Mouse (Mus musculus) splenic B cell, adult 2 months (primary cell): ENCODE results near the gene Rfx3.

Experiments used
- DNase-seq: peaks from one replicate; pipeline ENCODE4 v3.0.0-alpha.2; 2011; ENCODE audit warnings: low read depth, low spot score
- H3K27me3 ChIP-seq: 2 replicates; pipeline ENCODE4 v1.6.1; 2012; ENCODE audit warnings: mild to moderate bottlenecking, low read length, moderate library complexity, mixed read lengths; ENCODE audit not compliant: control insufficient read depth, poor library complexity, insufficient read depth, severe bottlenecking
- H3K36me3 ChIP-seq: 2 replicates; pipeline ENCODE4 v1.6.1; 2012; ENCODE audit warnings: mild to moderate bottlenecking, low read length, moderate library complexity, mixed read lengths; ENCODE audit not compliant: control insufficient read depth, poor library complexity, insufficient read depth, severe bottlenecking

Rfx3 gene

DNA sequence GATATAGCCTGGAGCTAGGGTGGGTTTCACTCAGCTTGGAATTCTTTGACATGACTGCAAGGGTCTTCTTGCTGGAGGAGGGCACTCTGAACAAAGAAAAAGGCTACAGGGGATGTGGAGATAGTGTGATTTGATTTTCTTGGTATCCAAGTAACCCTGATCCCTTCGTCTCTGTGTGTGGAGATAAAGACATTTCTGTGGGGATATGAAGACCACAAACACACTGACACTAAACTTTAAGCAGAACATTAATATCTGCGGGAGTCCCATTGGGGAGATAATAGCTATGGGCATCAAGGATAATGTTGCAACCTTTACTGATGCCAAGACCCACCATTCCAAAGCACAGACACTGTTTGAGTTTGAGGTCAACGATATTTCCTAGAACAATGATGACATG is 49.7 kb downstream of the Rfx3 start:
- H3K36me3 ChIP-seq, result no peaks in the 10 kb centered on the region
- no peaks in the 10 kb centered on the region for H3K27me3 ChIP-seq
- DNase-seq, result no peak

DNA sequence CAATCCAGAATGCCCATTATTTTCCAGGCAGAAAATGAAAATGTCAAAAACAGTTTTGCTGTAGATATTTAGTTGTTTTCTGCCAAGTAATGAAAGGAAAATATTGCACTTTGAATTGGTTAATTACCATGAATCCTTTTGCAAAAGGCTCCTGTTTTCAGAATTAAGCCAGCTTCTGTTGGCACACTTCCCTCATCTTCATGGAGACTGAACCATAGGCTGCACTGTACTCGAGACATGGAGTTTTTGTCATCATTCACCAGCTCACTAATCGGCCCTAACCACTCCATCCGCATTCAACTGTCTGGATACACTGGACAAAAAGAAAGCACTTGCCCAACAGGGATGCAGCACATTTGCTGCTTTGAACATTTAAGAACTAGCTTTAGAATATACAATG is 75.5 kb downstream of the Rfx3 start:
- Histone ChIP-seq H3K27me3 (no peaks in the 10 kb centered on the region), H3K36me3 (no peaks in the 10 kb centered on the region)
- DNase-seq, result no peak

DNA sequence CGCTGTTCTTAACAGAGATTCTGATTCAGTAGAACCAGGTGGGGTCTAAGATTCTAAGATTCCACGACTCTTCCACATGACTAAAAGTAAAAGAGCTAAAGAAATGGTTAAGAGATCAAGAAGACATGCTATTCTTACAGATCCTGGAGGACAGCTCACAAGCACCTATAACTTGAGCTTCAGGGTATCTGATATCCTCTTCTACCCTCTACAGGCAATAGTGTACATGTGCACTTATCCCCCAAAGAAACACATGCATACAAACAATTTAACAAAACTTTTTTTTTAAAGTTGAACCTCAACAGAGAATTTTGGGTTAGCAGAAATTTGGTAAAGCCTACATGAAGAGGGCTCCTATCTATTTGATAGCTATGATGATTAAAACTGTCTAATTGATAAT is 79.8 kb downstream of the Rfx3 start:
- no peak for DNase-seq
- H3K27me3 ChIP-seq, result no peaks in the 10 kb centered on the region
- H3K36me3 ChIP-seq, result no peaks in the 10 kb centered on the region

DNA sequence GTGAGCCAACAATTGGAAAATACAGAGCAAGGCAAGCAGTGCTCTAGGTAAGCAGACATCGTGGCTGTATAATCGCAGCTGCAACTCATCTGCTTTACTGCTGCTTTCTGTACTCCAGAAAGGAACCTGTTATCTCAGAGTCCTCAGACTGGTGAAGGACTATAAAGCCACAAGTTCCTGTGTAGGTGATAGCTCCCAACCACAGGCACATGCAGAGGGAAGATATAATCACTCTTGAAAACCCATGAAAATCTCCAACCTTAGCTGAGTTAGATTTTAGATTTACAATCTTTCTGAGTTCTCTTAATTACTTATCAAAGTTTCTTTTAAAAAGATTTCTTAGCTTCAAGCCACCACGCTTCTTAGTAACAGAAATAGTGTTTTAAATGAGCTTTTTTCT is 84.6 kb downstream of the Rfx3 start:
- no peak for DNase-seq
- H3K27me3 ChIP-seq, result no peaks in the 10 kb centered on the region

DNA sequence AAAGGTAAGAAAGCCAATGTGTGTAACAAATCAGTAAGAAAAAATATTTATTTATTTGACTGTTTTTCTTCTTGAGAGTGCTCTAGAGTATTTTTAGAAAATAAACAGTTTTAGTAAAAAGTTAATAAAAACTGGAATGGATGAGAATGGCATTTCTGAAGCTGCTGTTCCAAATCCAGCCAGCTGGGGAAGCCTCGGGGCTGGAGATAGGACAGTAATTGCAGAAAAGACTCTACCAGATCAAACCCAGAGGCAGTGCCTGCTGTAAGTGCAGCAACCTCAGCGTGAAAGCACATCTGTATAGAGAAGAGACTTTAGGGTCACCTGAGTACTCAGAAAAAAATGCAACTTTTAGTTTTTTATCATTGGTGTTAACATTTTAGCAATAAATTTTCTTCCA is 91.9 kb downstream of the Rfx3 start:
- Histone ChIP-seq H3K27me3 (no peaks in the 10 kb centered on the region), H3K36me3 (no peaks in the 10 kb centered on the region)
- no peak for DNase-seq

More for the DNA sequence above, 84.6 kb downstream of the Rfx3 start:
- H3K36me3 ChIP-seq, result no peaks in the 10 kb centered on the region

DNA sequence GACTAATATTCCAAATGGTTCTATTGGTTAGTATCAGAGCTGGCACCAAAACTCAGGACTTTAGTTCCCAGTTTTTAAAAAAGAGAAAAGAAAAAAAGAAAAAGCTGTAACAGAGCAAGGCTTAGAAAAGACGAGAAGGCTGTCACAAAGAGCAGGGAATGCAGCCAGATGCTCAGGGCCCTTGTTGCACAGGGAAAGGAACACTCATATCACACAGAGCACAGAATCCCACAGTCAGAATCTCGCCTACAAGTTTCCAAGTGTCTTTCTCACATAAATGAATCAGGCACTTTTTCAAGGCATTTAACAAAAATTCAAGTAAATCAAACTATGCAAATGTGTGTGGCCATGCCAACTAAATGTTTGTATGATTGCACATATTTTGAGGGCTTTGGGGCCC is 94.5 kb downstream of the Rfx3 start:
- H3K36me3 ChIP-seq, result no peaks in the 10 kb centered on the region
- H3K27me3 ChIP-seq, result no peaks in the 10 kb centered on the region
- DNase-seq, result no peak

DNA sequence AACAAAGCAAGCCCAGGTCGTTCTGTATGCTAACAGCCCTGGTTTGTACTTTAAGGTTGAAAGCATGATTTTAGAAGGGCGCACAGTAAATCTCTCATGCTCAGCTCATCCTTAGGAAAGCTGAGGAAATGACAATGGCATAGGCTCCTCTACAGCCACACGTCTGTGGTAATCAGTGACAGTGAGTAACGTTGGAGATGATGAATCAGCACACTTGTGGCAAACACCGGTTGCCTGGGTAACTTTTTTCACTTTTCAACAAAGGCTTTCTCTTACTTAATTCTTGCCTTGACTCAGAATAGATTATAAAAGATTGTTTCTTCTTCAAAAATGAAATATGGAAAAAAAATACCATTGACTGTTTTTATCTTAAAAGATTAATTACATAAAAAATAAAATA is 104.0 kb downstream of the Rfx3 start:
- no peaks in the 10 kb centered on the region for H3K36me3 ChIP-seq
- no peaks in the 10 kb centered on the region for H3K27me3 ChIP-seq
- no peak for DNase-seq

DNA sequence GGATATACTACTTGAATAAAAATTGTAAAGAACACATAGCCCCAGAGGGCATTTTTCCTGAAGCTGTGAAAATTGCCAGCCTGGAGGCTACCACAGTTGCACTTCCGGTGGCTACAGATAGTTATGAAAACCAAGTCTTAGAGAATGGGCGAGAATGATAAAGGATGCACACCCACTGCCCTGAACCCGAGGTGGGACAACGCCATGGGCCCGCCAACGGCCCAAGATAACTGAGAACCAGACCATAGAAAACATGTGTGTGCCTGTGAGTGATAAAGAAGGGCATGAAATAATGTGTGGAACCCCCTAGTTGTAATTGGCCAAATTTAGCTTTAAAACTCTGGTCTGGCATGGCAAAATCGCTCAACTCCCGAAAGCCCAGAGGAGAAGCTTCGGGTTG is 105.0 kb downstream of the Rfx3 start:
- DNase-seq, result no peak
- H3K27me3 ChIP-seq, result no peaks in the 10 kb centered on the region

DNA sequence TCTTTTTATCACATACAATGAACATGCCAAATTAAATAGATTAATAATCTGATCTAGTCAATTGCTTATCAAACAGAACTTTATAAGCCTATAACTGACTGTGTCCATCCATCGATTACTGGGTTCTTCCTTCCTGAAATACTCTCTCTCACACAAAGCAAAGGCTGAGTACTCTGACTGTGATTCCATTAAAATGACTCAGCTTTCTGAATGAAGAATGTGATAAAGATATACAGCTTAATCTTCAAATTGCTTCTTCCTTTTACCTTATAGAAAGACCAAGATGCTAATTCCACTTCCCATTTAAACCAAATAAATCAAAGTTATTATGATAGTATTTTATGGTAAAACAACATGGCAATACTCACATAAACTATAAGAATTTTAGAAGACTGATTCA is 105.8 kb downstream of the Rfx3 start:
- Histone ChIP-seq H3K27me3 (no peaks in the 10 kb centered on the region), H3K36me3 (0 out of 2 replicates have a peak, but pooled peaks cover 2% of the 10 kb centered on the region)
- DNase-seq, result no peak

More for the DNA sequence above, 105.0 kb downstream of the Rfx3 start:
- H3K36me3 ChIP-seq, result 0 out of 2 replicates have a peak, but pooled peaks cover 2% of the 10 kb centered on the region

DNA sequence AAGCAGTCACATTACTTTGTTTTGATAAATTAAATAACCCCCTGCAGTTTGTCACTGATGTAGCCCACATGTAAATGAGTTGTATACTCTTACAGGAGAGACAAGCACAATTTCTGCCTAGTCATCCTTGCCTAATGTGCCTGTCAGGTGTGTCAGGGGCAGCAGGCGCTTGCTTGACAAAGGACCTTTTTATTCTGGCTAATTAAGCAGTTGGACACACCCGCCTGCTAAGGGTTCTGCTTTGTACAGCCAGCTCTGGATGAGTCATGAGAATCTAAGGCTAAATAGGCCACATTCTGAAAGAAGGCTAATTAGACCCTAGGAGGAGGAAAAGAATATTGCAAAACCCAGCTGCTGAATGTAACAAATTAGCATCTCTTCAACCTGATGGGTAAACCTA is 106.3 kb downstream of the Rfx3 start:
- DNase-seq, result no peak
- Histone ChIP-seq H3K36me3 (0 out of 2 replicates have a peak, but pooled peaks cover 2% of the 10 kb centered on the region), H3K27me3 (no peaks in the 10 kb centered on the region)

DNA sequence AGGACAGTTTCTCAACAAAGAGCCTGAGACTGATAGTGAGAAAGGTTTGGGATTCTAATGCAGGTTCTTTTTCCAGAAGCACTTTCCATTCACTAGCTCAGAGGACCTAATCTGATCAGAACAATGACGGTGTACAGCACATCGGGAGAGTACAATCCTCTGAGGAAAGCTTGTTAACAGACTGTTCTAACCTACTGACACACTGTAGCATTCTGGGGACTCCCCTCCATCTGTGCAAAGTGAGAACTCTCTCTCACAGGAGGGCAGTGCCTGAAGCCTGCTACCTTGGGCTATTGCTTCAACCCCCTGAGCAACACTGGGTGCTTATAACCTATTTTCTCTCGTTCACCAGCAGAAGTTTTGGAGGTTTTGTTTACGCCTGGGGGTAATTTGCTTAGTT is 106.8 kb downstream of the Rfx3 start:
- no peaks in the 10 kb centered on the region for H3K27me3 ChIP-seq
- H3K36me3 ChIP-seq, result 0 out of 2 replicates have a peak, but pooled peaks cover 2% of the 10 kb centered on the region
- no peak for DNase-seq

DNA sequence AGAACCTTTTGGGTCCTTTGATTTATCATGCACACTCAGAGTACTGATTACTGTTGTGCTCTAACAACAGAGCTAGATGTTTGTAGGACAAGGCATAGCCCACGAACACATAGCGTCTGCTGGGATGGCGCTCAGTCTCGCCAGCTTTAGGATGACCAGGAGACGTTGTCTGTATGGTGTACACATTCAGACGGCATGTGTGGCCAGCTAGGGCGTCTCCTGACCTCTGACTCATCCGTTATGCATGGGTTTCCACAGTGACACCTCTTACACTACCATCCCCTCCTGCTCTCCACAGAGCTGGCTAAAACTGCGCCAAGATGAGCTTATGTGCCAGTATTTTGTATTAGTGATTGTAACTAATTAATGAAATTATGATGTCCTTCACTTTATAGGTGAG is 108.4 kb downstream of the Rfx3 start:
- 0 out of 2 replicates have a peak, but pooled peaks cover 2% of the 10 kb centered on the region for H3K36me3 ChIP-seq
- no peaks in the 10 kb centered on the region for H3K27me3 ChIP-seq
- no peak for DNase-seq

DNA sequence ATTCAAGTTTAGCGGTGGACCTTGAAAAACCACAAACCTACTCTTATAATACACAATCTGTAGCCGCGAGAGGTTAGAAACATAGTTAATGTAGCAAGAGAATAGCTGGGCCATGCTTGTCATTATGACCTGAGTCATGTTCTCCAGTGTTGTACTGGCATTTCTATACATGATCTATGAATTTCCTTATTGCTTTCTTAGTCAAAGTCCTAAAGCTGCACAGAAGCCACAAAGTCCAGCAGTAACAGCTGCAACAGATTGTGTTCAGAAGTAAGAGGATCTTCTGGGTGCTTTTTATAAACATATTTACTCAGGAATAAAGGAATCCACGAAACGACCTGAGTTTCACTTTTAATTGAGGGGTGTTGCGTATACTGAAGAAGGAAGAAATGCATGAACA is 109.3 kb downstream of the Rfx3 start:
- no peak for DNase-seq
- 0 out of 2 replicates have a peak, but pooled peaks cover 2% of the 10 kb centered on the region for H3K36me3 ChIP-seq
- no peaks in the 10 kb centered on the region for H3K27me3 ChIP-seq

DNA sequence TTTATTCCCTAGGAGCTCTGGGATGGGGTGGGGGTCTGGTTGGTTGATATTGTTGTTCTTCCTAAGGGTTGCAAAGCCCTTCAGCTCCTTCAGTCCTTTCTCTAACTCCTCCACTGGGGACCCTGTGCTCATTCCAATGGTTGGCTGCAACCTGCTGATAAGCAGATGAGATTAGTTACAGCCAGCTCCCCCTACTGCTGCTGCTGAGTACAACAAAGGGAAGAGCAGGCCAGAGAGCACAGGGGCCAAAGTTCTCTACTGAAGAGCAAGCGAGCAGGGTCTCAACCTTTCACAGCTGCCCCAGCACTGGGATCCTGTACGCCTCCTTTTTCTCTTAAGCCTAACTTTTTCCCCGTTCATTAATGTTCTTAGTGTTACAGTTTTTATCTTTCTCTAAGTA is 126.4 kb downstream of the Rfx3 start:
- H3K27me3 ChIP-seq, result no peaks in the 10 kb centered on the region
- no peaks in the 10 kb centered on the region for H3K36me3 ChIP-seq
- DNase-seq, result no peak

DNA sequence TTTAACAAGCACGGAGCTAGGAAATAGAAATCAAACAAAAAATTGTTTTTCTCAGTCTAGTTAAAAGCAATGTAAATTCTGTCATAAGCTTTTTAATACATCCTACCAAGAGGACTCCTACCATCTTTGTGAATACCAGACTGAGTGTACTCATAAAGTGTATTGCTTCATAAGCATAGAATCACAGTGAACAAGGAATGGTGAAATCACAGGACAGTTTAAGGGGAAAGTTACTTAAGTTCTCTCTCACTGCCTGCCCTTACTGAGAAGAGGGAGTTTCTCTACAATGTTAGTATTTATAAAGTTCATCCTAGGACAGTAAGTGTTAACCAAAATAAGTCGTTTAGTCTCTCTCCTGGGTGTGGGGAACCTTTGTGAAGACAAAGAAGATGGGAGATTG is 133.5 kb downstream of the Rfx3 start:
- H3K36me3 ChIP-seq, result no peaks in the 10 kb centered on the region
- H3K27me3 ChIP-seq, result no peaks in the 10 kb centered on the region
- DNase-seq, result no peak

DNA sequence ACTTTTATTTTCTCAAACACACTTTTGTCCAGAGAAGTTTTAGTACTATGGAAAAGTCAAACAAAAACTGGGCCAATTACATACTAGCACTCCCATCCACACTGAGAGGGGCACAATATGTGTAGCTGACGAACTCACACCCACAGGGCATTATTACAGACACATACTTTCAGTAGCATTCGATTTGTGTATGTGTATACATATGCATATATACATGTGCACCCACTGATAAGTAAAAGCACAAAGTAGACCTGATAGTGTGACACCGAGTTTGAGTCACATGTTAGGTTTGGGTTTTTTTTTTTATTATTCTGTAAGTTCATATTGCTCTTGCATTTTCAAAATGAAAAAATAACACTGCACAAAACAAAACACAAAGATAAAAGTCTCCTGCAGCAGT is 140.2 kb downstream of the Rfx3 start:
- Histone ChIP-seq H3K36me3 (no peaks in the 10 kb centered on the region), H3K27me3 (no peaks in the 10 kb centered on the region)
- no peak for DNase-seq
